Mouse (Mus musculus): Measurements from ENCODE around the gene Insrr. TPM values are rescaled to one million over a fixed set of nuclear protein-coding genes. Genes with fewer than 3 reads are reported as not detected.
"Not testable (repeated sequence)": the region's sequence is repeated elsewhere in the genome, so short reads cannot be mapped to it uniquely, and the experiment has no call there.

Insrr gene
- polyA plus RNA-seq, 1 experiment from 2014 or later, result 2.7 TPM

- 52% methylated on average over 6 of the region's 6 CpGs for WGBS
- H3K9me3 ChIP-seq (ENCODE audit: low read length), result no peaks in the 10 kb centered on the region
- H3K4me3 ChIP-seq (ENCODE audit: low read length), result no peak overlapping the region
- peaks cover 18% of the 10 kb centered on the region for H3K4me1 ChIP-seq (ENCODE audit: insufficient read depth, low read length)
- no peak overlapping the region for H3K4me2 ChIP-seq (replicated peaks; ENCODE audit: low read depth, low read length)
- H3K27ac ChIP-seq (ENCODE audit: low read length), result no peak overlapping the region
- ATAC-seq (ENCODE audit: low FRiP score, low TSS enrichment), result no peak
- H3K36me3 ChIP-seq (ENCODE audit: insufficient read depth, low read length), result no peaks in the 10 kb centered on the region
- peaks cover 20% of the 10 kb centered on the region for H3K27me3 ChIP-seq (ENCODE audit: insufficient read depth, low read length)
- H3K9ac ChIP-seq (replicated peaks; ENCODE audit: low read length), result 0 out of 2 replicates have a peak overlapping the region, but pooled peaks have one; percentile 19
Measured at GRCm38 (mm10) chr3:87816166-87816565, 19.4 kb downstream of the Insrr start.

DNA sequence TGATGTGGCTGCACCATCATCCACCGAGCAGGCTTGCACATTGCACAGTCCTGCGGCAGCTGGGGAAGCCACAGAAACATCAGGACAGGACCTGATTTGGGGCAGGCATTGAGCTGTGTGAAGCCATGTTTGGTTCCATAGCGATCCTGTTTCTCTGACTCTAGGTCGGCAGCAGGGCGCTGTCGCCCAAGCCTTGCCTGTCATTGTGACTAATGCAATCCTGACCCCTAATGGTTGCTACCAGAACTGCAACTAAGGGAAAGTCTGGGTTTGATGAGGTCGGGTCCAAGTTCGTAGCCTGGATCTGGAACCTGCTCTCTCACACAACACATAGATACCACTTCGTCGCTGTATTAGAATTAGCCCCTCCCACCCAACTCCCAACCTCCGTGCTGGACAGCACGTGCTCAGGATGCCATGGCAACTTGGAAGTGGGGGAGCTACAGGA lies 19.9 kb downstream of the Insrr start:
- Histone ChIP-seq H3K9ac (replicated peaks; ENCODE audit: low read length) (0 out of 2 replicates have a peak overlapping the region, but pooled peaks have one; percentile 19), H3K4me1 (ENCODE audit: insufficient read depth, low read length) (peaks cover 18% of the 10 kb centered on the region), H3K4me2 (replicated peaks; ENCODE audit: low read depth, low read length) (no peak overlapping the region), H3K27ac (ENCODE audit: low read length) (no peak overlapping the region), H3K27me3 (ENCODE audit: insufficient read depth, low read length) (peaks cover 15% of the 10 kb centered on the region; the same call in 1 of the 2 replicates), H3K36me3 (ENCODE audit: insufficient read depth, low read length) (no peaks in the 10 kb centered on the region), H3K9me3 (ENCODE audit: low read length) (no peaks in the 10 kb centered on the region), H3K4me3 (ENCODE audit: low read length) (no peak overlapping the region)
- 5% methylated on average over 12 of the region's 12 CpGs for WGBS
- peak; percentile 50; the same call in 1 of the 2 replicates for ATAC-seq (ENCODE audit: low FRiP score, low TSS enrichment)

- 65% methylated on average over 12 of the region's 12 CpGs for WGBS
- Histone ChIP-seq H3K4me3 (ENCODE audit: low read length) (no peak overlapping the region), H3K4me1 (ENCODE audit: insufficient read depth, low read length) (peaks cover 18% of the 10 kb centered on the region), H3K4me2 (replicated peaks; ENCODE audit: low read depth, low read length) (no peak overlapping the region), H3K9me3 (ENCODE audit: low read length) (no peaks in the 10 kb centered on the region), H3K36me3 (ENCODE audit: insufficient read depth, low read length) (no peaks in the 10 kb centered on the region), H3K27me3 (ENCODE audit: insufficient read depth, low read length) (peaks cover 7% of the 10 kb centered on the region; the same call in 1 of the 2 replicates), H3K9ac (replicated peaks; ENCODE audit: low read length) (no peak overlapping the region), H3K27ac (ENCODE audit: low read length) (no peak overlapping the region)
- no peak for ATAC-seq (ENCODE audit: low FRiP score, low TSS enrichment)
Measured at GRCm38 (mm10) chr3:87818226-87818625, 21.5 kb downstream of the Insrr start.

- not testable (repeated sequence) for H3K9me3 ChIP-seq (ENCODE audit: low read length); H3K4me3 ChIP-seq (ENCODE audit: low read length); H3K27me3 ChIP-seq (ENCODE audit: insufficient read depth, low read length); H3K4me2 ChIP-seq (replicated peaks; ENCODE audit: low read depth, low read length); H3K9ac ChIP-seq (replicated peaks; ENCODE audit: low read length); H3K36me3 ChIP-seq (ENCODE audit: insufficient read depth, low read length); ATAC-seq (ENCODE audit: low FRiP score, low TSS enrichment); H3K4me1 ChIP-seq (ENCODE audit: insufficient read depth, low read length); H3K27ac ChIP-seq (ENCODE audit: low read length)
- 71% methylated on average over 1 of the region's 1 CpGs for WGBS
Measured at GRCm38 (mm10) chr3:87824206-87824605, 27.5 kb downstream of the Insrr start, which contains the start of gene Pear1. Pear1 (minus strand) TSS chr3:87824306.

GRCm38 (mm10) chr3:87828435-87828834 lies 31.7 kb downstream of the Insrr start:
- no peaks in the 10 kb centered on the region for H3K36me3 ChIP-seq (ENCODE audit: insufficient read depth, low read length)
- 46% methylated on average over 4 of the region's 4 CpGs for WGBS
- no peak overlapping the region for H3K27ac ChIP-seq (ENCODE audit: low read length)
- H3K4me2 ChIP-seq (replicated peaks; ENCODE audit: low read depth, low read length), result no peak overlapping the region
- no peaks in the 10 kb centered on the region for H3K9me3 ChIP-seq (ENCODE audit: low read length)
- H3K27me3 ChIP-seq (ENCODE audit: insufficient read depth, low read length), result no peaks in the 10 kb centered on the region
- H3K4me1 ChIP-seq (ENCODE audit: insufficient read depth, low read length), result no peaks in the 10 kb centered on the region
- H3K9ac ChIP-seq (replicated peaks; ENCODE audit: low read length), result no peak overlapping the region
- ATAC-seq (ENCODE audit: low FRiP score, low TSS enrichment), result no peak
- H3K4me3 ChIP-seq (ENCODE audit: low read length), result no peak overlapping the region

DNA sequence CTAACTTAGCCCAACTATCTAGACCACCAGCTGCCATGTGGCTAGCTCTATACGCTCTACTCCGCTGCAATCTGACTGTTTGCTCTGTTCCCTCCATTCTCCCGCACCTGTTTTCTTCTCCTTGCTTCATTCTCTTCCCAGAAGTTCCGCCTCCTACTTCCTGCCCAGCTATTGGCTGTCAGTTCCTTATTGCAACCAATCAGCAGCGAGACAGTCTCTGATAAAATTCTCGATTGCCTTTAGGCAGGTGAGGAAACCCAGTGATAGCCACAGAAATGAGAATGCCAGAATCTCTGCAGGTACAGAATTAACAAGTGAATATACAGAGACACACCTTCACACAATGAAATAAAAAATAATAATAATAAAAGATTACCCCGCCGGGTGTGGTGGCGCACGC lies 32.3 kb downstream of the Insrr start:
- Histone ChIP-seq H3K9me3 (ENCODE audit: low read length) (no peaks in the 10 kb centered on the region), H3K9ac (replicated peaks; ENCODE audit: low read length) (no peak overlapping the region), H3K36me3 (ENCODE audit: insufficient read depth, low read length) (no peaks in the 10 kb centered on the region), H3K27ac (ENCODE audit: low read length) (no peak overlapping the region), H3K4me1 (ENCODE audit: insufficient read depth, low read length) (no peaks in the 10 kb centered on the region), H3K27me3 (ENCODE audit: insufficient read depth, low read length) (no peaks in the 10 kb centered on the region), H3K4me3 (ENCODE audit: low read length) (no peak overlapping the region), H3K4me2 (replicated peaks; ENCODE audit: low read depth, low read length) (no peak overlapping the region)
- 52% methylated on average over 10 of the region's 10 CpGs for WGBS
- no peak for ATAC-seq (ENCODE audit: low FRiP score, low TSS enrichment)

GRCm38 (mm10) chr3:87832109-87832859 lies 35.5 kb downstream of the Insrr start:
- 83% methylated on average over 7 of the region's 7 CpGs for WGBS
- Histone ChIP-seq H3K27ac (ENCODE audit: low read length) (no peak overlapping the region), H3K4me1 (ENCODE audit: insufficient read depth, low read length) (no peaks in the 10 kb centered on the region), H3K9me3 (ENCODE audit: low read length) (no peaks in the 10 kb centered on the region), H3K4me2 (replicated peaks; ENCODE audit: low read depth, low read length) (no peak overlapping the region), H3K4me3 (ENCODE audit: low read length) (no peak overlapping the region), H3K27me3 (ENCODE audit: insufficient read depth, low read length) (no peaks in the 10 kb centered on the region), H3K36me3 (ENCODE audit: insufficient read depth, low read length) (no peaks in the 10 kb centered on the region), H3K9ac (replicated peaks; ENCODE audit: low read length) (no peak overlapping the region)
- ATAC-seq (ENCODE audit: low FRiP score, low TSS enrichment), result no peak

GRCm38 (mm10) chr3:87833482-87833881 lies 36.7 kb downstream of the Insrr start:
- Histone ChIP-seq H3K27ac (ENCODE audit: low read length) (no peak overlapping the region), H3K4me1 (ENCODE audit: insufficient read depth, low read length) (no peaks in the 10 kb centered on the region), H3K36me3 (ENCODE audit: insufficient read depth, low read length) (no peaks in the 10 kb centered on the region), H3K9me3 (ENCODE audit: low read length) (no peaks in the 10 kb centered on the region), H3K4me3 (ENCODE audit: low read length) (no peak overlapping the region), H3K9ac (replicated peaks; ENCODE audit: low read length) (no peak overlapping the region), H3K4me2 (replicated peaks; ENCODE audit: low read depth, low read length) (no peak overlapping the region), H3K27me3 (ENCODE audit: insufficient read depth, low read length) (no peaks in the 10 kb centered on the region)
- no peak for ATAC-seq (ENCODE audit: low FRiP score, low TSS enrichment)
- 68% methylated on average over 5 of the region's 5 CpGs for WGBS

- WGBS, result 2% methylated on average over 4 of the region's 4 CpGs
- Histone ChIP-seq H3K27me3 (ENCODE audit: insufficient read depth, low read length) (no peaks in the 10 kb centered on the region), H3K27ac (ENCODE audit: low read length) (no peak overlapping the region), H3K9ac (replicated peaks; ENCODE audit: low read length) (no peak overlapping the region), H3K36me3 (ENCODE audit: insufficient read depth, low read length) (no peaks in the 10 kb centered on the region), H3K4me3 (ENCODE audit: low read length) (no peak overlapping the region), H3K9me3 (ENCODE audit: low read length) (no peaks in the 10 kb centered on the region), H3K4me1 (ENCODE audit: insufficient read depth, low read length) (no peaks in the 10 kb centered on the region), H3K4me2 (replicated peaks; ENCODE audit: low read depth, low read length) (no peak overlapping the region)
- 0 out of 2 replicates have a peak, but pooled peaks have one; percentile 39 for ATAC-seq (ENCODE audit: low FRiP score, low TSS enrichment)
Measured at GRCm38 (mm10) chr3:87838622-87839021, 41.9 kb downstream of the Insrr start.

DNA sequence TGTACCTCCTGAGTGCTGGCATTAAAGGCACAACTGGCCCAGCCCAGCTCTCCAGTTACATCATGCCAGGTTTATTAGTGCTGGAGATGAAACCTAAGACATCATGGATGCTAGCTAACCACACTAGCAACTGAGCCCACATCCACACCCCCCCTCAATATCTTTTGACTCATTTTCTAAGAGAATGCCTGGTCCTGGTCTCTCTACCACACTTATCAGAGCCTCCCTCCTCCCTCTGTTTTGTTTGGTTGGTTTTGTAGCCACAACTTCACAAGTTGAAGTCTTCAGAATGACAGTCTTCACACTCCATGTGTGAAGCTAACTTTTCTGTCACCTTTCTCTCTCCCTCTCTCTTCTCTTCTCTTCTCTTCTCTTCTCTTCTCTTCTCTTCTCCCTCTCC lies 44.1 kb downstream of the Insrr start:
- Histone ChIP-seq H3K36me3 (ENCODE audit: insufficient read depth, low read length) (no peaks in the 10 kb centered on the region), H3K4me2 (replicated peaks; ENCODE audit: low read depth, low read length) (no peak overlapping the region), H3K27ac (ENCODE audit: low read length) (no peak overlapping the region), H3K4me3 (ENCODE audit: low read length) (no peak overlapping the region), H3K9me3 (ENCODE audit: low read length) (no peaks in the 10 kb centered on the region), H3K27me3 (ENCODE audit: insufficient read depth, low read length) (no peaks in the 10 kb centered on the region), H3K9ac (replicated peaks; ENCODE audit: low read length) (no peak overlapping the region), H3K4me1 (ENCODE audit: insufficient read depth, low read length) (no peaks in the 10 kb centered on the region)
- no peak for ATAC-seq (ENCODE audit: low FRiP score, low TSS enrichment)

Data from kidney, embryonic 16.5 days (tissue).